Mouse (Mus musculus): ENCODE measurements around the gene Hrh2.

Hrh2 gene

GRCm38 (mm10) chr13:54192021-54192481 lies at the start of gene Hrh2:
Gene Hrh2 (plus strand): TSS chr13:54192129.
- DNase-seq (ENCODE audit: low spot score in 2 of 2), result no peak

GRCm38 (mm10) chr13:54143788-54144187 lies 48.1 kb upstream of the Hrh2 start:
- DNase-seq (ENCODE audit: low spot score in 2 of 2), result no peak

DNA sequence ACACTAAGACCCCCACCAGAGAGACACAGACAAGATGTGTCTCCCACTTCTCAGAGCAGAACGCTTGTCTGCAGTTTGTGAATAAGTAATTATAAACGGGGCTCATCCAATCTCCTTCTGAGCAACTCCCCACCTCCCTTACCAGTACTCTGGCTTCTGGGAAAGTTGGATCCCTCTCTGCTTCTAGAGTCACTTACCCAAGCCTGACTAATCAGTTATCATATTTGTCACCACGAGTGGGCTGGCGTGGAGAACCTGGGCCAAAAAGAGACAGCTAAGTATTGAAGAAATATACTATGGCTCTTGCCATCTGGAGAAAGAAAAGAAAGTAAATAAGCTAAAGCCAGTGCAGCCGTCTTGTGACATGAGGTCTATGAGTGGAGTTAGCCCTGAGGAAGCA lies 47.3 kb upstream of the Hrh2 start:
- DNase-seq (ENCODE audit: low spot score in 2 of 2), result no peak

GRCm38 (mm10) chr13:54147328-54147727 lies 44.6 kb upstream of the Hrh2 start:
- DNase-seq (ENCODE audit: low spot score in 2 of 2), result no peak

GRCm38 (mm10) chr13:54152421-54152820 lies 39.5 kb upstream of the Hrh2 start:
- no peak for DNase-seq (ENCODE audit: low spot score in 2 of 2)

DNA sequence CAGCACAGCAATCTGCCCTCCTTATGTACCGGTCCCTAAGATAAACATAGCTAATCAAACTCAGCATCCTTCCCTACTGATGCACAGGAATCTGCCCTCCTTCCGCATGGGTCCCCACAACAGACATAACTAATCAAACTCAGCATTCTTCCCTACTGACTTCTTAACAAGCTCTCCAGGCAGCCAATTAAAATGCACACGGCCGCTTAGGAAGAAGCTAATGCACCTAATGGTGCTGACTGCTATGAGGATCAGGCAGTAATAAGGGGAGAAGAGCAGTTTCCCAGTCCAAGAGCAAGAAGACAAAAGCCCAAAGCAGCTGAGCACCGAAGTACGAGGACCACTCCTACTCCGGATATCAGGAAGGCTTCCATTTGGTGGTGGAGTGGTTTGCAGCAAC lies 39.0 kb upstream of the Hrh2 start:
- no peak for DNase-seq (ENCODE audit: low spot score in 2 of 2)

- no peak for DNase-seq (ENCODE audit: low spot score in 2 of 2)
Measured at GRCm38 (mm10) chr13:54153672-54154218, 38.2 kb upstream of the Hrh2 start.

DNA sequence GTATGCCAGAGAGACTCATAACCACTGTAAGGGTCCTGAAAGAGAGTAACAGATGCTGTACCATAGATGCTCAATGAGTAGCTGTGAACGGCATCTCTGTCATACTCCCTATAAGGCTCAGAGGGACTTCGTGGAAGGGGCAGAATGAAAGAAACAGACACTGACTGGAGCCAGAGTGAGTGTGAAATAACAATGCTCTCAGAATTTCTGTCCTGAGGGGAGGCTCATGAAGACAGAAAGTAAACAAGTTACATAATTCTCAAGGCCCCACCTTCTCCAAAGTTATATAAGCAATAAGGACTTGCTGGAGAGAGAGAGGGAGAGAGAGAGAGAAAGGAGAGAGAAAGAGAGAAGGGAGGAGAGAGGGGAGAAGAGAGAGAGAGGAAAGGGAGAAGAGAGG lies 36.1 kb upstream of the Hrh2 start:
- no peak for DNase-seq (ENCODE audit: low spot score in 2 of 2)

GRCm38 (mm10) chr13:54159256-54159655 lies 32.7 kb upstream of the Hrh2 start:
- DNase-seq (ENCODE audit: low spot score in 2 of 2), result no peak

DNA sequence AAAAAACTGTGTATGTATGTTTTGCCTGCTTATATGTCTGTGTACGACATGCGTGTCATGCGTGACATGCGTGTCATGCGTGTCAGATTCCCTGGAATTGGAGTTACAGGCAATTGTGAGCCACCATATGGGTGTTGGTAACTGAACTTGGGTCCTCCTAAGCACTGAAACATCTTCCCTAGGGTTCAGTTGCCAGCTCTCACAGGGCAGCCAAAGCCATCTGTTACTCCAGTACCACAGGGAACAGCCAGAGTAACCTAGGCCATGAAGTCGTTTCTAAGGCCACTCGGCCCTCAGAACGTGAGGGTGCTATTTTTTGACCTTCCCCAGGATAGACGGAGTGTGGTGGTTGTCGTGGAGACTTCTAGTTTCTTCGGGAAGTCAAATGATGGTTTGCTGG lies 32.2 kb upstream of the Hrh2 start:
- DNase-seq (ENCODE audit: low spot score in 2 of 2), result no peak

DNA sequence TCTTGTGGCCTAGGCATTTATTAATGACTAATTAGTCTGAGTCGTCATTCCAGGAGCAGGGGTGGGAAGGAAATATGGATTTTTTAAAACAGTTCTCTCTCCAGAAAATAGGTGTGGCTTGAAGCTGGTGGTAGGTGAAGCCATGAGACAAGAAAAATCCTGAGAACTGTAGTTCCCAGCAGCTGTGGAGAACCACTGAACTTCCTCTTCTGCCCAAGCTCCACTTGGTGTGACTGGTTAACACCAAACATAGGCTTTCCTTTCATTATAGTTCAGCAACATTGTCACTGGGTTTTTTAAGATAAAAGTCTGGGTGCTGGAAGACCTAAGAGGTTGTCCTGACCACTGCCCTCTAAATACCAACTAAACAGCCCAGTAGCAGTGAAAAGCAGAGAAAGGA lies 31.4 kb upstream of the Hrh2 start:
- no peak for DNase-seq (ENCODE audit: low spot score in 2 of 2)

GRCm38 (mm10) chr13:54161514-54161913 lies 30.4 kb upstream of the Hrh2 start:
- DNase-seq (ENCODE audit: low spot score in 2 of 2), result no peak

- DNase-seq (ENCODE audit: low spot score in 2 of 2), result no peak
Measured at GRCm38 (mm10) chr13:54163363-54163762, 28.6 kb upstream of the Hrh2 start.

DNA sequence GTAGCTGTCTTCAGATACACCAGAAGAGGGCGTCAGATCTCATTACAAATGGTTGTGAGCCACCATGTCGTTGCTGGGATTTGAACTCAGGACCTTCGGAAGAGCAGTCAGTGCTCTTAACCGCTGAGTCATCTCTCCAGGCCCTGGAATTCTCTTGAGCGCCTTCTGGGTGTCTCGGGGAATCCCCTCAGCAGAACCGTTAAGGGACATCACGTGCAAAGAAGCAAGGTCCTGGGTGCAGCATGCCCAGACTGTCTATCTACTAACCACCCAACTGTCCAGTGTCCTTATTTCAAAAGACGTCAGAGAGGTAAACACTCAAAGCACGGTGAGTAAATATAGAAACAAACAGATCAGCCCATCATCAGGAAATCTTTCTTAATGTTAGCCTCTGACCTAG lies 27.5 kb upstream of the Hrh2 start:
- DNase-seq (ENCODE audit: low spot score in 2 of 2), result no peak

DNA sequence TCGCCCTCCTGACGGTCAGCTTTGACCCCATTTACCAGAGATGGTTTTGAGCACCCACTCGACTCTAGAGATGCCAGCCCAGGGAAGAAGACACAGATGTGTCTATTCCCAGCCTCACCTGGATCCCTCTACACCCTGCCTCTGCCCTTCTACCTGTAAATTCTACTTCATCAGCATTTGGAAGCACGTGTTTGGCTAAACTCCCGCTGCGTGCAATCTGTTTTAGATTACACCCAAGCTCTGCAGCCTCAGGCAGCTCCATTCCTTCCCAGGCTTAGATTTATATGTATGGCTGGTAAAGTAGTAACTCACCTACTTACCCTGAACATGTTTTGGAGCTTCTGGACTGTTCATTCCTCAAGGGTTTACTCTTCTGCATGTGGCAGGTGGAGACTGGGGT lies 26.9 kb upstream of the Hrh2 start:
- DNase-seq (ENCODE audit: low spot score in 2 of 2), result no peak

DNA sequence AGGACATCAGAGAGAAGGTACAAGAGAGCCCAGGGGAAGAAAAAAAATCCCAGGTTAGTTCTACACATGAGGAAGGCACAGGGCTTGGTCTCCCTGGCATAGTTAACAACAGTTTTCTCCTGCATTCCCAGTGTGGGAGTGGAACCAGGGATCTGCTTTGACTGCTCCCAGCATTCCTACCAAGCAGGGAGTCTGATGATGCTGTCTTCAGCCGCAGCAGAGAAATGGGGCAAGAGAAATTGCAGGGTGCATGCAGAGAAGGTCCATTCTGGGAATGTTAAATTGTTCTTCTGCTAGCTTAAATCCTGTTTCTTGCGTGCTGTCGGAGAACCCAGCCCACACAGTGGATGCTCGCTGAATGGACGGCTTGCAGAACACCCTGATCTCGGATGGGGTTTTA lies 26.2 kb upstream of the Hrh2 start:
- DNase-seq (ENCODE audit: low spot score in 2 of 2), result no peak

DNA sequence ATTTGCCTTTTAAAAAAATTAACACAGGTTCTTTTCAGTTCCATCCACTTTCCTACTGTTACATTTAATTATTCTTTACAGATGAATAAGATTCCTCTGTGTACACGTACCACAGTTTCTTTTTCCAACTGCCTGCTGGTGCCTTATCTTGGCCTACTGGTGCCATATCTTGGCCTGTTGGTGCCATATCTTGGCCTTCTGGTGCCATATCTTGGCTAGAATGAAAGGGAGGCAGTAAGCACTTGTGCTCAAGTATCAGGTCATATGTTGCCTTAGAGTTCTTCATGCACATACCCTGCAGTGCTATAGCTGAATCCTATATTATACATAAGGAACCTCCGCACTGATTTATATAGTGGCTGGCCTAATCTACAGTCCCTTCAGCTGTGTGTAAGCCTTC lies 24.9 kb upstream of the Hrh2 start:
- DNase-seq (ENCODE audit: low spot score in 2 of 2), result no peak

DNA sequence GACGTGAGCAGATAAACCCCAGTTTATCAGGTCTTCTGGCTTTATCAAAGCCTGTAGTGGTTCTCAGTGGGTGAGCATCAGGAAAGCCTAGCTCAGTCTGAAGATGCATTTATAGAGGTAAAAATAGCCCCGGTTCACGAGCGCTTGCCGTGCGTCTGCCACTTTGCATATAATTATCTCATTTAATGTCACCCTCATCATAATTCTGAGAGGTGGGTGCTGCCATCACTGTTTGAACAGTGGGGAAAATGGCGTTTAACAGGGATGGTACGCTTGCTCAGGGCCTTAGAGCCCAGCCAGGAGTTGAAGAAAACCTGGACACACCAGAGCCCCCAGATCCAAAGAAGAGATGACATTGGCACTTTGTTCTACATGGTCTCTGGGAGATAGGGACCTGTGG lies 23.3 kb upstream of the Hrh2 start:
- DNase-seq (ENCODE audit: low spot score in 2 of 2), result no peak

GRCm38 (mm10) chr13:54170288-54170687 lies 21.6 kb upstream of the Hrh2 start:
- DNase-seq (ENCODE audit: low spot score in 2 of 2), result no peak

GRCm38 (mm10) chr13:54171346-54171745 lies 20.6 kb upstream of the Hrh2 start:
- no peak for DNase-seq (ENCODE audit: low spot score in 2 of 2)

DNA sequence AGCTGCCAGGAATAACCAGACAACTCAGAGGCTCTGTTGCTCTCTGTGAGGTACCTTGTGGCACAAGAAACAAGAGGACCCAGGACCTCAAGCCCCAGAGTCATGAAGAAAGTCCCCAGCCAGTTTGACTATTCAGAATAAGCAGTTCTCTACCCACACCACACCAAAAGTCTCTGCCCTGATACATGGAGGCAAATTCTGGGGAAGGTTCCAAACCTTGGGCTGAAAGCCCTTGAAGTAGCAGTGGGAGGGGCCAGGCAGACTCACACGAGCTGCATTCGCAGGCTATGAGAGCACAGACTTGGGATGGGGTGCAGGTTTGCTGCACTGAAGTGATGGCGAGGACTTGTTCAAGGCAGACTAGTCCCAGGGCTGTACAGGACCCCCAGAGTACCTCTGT lies 20.2 kb upstream of the Hrh2 start:
- no peak for DNase-seq (ENCODE audit: low spot score in 2 of 2)

- no peak for DNase-seq (ENCODE audit: low spot score in 2 of 2)
Measured at GRCm38 (mm10) chr13:54173941-54174340, 18.0 kb upstream of the Hrh2 start.

DNA sequence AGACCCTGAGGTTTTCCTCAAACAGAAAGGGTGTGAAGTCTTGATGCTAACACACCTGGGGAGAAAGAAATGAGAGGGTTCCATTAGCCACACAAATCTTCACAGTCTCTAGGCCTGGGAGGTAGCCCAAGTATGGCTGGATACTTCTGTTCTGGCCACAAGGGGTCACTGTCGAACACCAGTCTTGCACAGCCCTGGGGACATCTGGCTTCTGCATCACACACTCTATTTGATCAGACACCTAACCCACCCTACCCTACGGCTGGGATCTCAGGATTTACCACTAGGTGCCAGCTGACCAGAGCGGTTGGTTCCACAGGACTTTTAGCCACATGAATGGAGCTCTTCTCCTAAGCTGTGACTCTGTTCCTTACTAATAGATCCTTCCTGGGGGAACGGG lies 17.2 kb upstream of the Hrh2 start:
- DNase-seq (ENCODE audit: low spot score in 2 of 2), result no peak

DNA sequence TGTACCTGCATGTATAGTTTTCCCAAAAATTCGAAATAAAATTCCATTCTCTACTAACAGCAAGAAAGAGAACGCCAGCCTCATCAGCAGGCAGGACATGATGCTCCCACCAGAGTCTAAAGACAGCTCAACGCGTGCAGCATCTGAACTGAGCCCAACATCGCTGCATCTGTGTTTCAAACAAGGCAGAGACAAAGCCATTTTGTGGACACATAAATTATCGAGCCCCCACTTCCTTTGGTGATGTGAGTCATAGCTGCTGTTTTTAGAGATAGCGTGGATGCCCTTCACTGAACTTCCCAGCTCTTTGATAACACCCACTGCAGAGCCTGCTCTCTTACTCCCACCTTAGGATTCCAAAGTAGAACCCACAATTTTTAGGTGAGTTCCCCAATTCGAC lies 16.5 kb upstream of the Hrh2 start:
- no peak for DNase-seq (ENCODE audit: low spot score in 2 of 2)

Data from spleen, postnatal 14 days (tissue).